Mouse (Mus musculus) lung, embryonic 14.5 days (tissue): Measurements from ENCODE around the gene Sox5. TPM values are rescaled to one million over a fixed set of nuclear protein-coding genes. Genes with fewer than 3 reads are reported as not detected.

Experiments used
- ATAC-seq: fragments of 200-750 bp; cut with Nextera tagmentation; 2 replicates; pipeline ENCODE4 v1.8.0; 2017; ENCODE audit warnings: mild to moderate bottlenecking, moderate TSS enrichment, moderate library complexity; ENCODE audit not compliant: insufficient read depth
- DNase-seq: peaks from one replicate; pipeline ENCODE4 v3.0.0-alpha.2; 2015
- H3K27ac ChIP-seq: fragments of 300-500 bp; sonication (generic); 2 replicates; pipeline ENCODE4 v1.5.1; 2014; ENCODE audit warnings: low read depth, mild to moderate bottlenecking, moderate library complexity
- H3K27me3 ChIP-seq: fragments of 300-500 bp; sonication (generic); 2 replicates; pipeline ENCODE4 v1.6.1; 2014; ENCODE audit warnings: low read length, control low read depth; ENCODE audit not compliant: insufficient read depth
- H3K36me3 ChIP-seq: fragments of 300-500 bp; sonication (generic); 2 replicates; pipeline ENCODE4 v1.6.1; 2014; ENCODE audit warnings: control low read depth; ENCODE audit not compliant: insufficient read depth
- H3K4me1 ChIP-seq: fragments of 300-500 bp; sonication (generic); 2 replicates; pipeline ENCODE4 v1.6.1; 2014; ENCODE audit warnings: antibody characterized with exemption, control low read depth; ENCODE audit not compliant: insufficient read depth
- H3K4me2 ChIP-seq: fragments of 300-500 bp; sonication (generic); 2 replicates; pipeline ENCODE4 v1.6.1; 2014; ENCODE audit warnings: mild to moderate bottlenecking
- H3K4me3 ChIP-seq: fragments of 300-500 bp; sonication (generic); 2 replicates; pipeline ENCODE4 v1.5.1; 2014; ENCODE audit warnings: low read depth, low read length
- H3K9ac ChIP-seq: fragments of 300-500 bp; sonication (generic); 2 replicates; pipeline ENCODE4 v1.6.1; 2014
- H3K9me3 ChIP-seq: fragments of 300-500 bp; sonication (generic); 2 replicates; pipeline ENCODE4 v1.6.1; 2016; ENCODE audit warnings: low read depth, low read length, control low read depth
- CTCF ChIP-seq: IDR thresholded peaks from 2 replicates; pipeline ENCODE4 v1.5.1; 2016; ENCODE audit warnings: antibody characterized with exemption, low read depth
- WGBS: fragments of 180-500 bp; shearing (Covaris S2); extraction: QIAGEN DNeasy Blood & Tissue Kit; methylation state at CpG from one replicate; pipeline ENCODE4 v1.1.7; 2014; 5-methylcytosine and 5-hydroxymethylcytosine counted together
- polyA plus RNA-seq: library from polyadenylated mRNA; unstranded; fragments of >200 nt; fragmentation: Nextera tagmentation; extraction: Ambion mirVana; gene quantifications from 2 replicates; pipeline ENCODE4 v1.2.1, GENCODE M21; 2014

Sox5 gene
- polyA plus RNA-seq, 1 experiment from 2014 or later: 21.3 TPM

DNA sequence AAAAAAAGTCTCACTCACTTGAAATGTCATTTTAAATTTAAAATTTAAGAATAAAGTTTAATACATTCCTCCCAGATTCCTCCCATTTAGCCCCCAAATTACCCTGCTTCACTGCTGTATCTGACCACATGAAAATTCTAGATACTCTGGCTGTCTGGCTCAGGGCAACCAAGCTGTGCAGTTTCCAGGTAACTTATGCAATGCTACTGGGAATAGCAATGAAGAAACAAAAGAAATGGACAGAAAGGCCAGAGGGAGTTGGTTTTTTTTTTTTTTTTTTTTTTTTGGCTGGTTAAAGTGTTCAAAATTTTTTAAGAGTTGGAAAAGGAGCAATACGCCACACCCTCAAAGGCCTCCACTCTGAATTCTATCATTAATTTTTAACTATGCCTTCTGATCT lies 73.8 kb downstream of the Sox5 start:
- 88% methylated on average over 1 of the region's 1 CpGs for WGBS
- Histone ChIP-seq H3K9ac (no peak overlapping the region), H3K4me1 (peaks cover 4% of the 10 kb centered on the region; the same call in 1 of the 2 replicates), H3K36me3 (no peaks in the 10 kb centered on the region), H3K4me3 (no peak overlapping the region), H3K27me3 (no peaks in the 10 kb centered on the region), H3K4me2 (no peak overlapping the region), H3K9me3 (0 out of 2 replicates have a peak, but pooled peaks cover 2% of the 10 kb centered on the region), H3K27ac (no peak overlapping the region)
- no peak for TF ChIP-seq CTCF
- DNase-seq: no peak
- no peak for ATAC-seq

DNA sequence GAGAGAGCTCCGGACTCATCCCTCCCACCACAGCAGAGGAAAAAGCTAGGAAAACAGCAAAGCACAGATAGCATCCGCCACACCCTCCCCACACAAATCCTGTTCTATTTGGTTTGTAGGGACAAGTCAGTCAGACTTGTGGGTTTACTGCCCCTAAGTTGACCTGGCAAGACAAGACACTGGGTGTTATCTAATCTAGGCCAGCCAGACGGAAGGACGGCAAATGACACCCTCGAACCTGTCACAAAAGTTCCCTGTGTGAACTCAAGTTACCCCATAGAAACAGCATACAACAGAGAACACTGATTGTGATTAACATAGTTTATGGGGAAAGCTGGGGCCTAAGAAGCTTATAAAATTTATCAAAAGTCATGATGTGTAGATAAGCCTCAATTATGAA lies 76.8 kb downstream of the Sox5 start:
- Histone ChIP-seq H3K27me3 (no peaks in the 10 kb centered on the region), H3K4me2 (no peak overlapping the region), H3K27ac (no peak overlapping the region), H3K9me3 (0 out of 2 replicates have a peak, but pooled peaks cover 2% of the 10 kb centered on the region), H3K9ac (no peak overlapping the region), H3K4me1 (no peaks in the 10 kb centered on the region), H3K4me3 (no peak overlapping the region), H3K36me3 (no peaks in the 10 kb centered on the region)
- ATAC-seq: no peak
- DNase-seq: no peak
- WGBS: 56% methylated on average over 5 of the region's 5 CpGs
- TF ChIP-seq CTCF: no peak

DNA sequence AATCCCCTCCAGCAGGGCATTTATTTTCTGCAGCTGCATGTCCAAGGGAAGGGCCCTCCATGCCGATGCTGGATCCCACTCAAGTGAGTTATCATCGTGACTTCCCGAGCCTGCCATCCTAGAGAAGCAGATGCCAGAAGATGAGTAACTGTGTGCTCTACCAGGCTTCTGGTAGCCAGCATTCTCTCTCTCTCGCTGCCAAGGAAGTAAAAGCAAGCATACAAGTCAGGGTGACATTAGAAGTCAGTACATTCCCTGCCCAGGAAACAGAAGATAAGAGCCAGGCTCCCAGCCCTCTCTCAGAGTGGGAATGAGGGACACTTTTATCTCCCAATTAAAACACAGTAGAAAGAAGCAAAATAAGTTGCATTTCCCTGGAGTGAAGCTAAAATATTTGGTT lies 86.1 kb downstream of the Sox5 start:
- Histone ChIP-seq H3K4me1 (0 out of 2 replicates have a peak, but pooled peaks cover 3% of the 10 kb centered on the region), H3K4me2 (no peak overlapping the region), H3K9me3 (no peaks in the 10 kb centered on the region), H3K4me3 (no peak overlapping the region), H3K27me3 (no peaks in the 10 kb centered on the region), H3K9ac (no peak overlapping the region), H3K36me3 (no peaks in the 10 kb centered on the region), H3K27ac (no peak overlapping the region)
- no peak for TF ChIP-seq CTCF
- no peak for ATAC-seq
- no peak for DNase-seq
- WGBS: 47% methylated on average over 4 of the region's 4 CpGs

DNA sequence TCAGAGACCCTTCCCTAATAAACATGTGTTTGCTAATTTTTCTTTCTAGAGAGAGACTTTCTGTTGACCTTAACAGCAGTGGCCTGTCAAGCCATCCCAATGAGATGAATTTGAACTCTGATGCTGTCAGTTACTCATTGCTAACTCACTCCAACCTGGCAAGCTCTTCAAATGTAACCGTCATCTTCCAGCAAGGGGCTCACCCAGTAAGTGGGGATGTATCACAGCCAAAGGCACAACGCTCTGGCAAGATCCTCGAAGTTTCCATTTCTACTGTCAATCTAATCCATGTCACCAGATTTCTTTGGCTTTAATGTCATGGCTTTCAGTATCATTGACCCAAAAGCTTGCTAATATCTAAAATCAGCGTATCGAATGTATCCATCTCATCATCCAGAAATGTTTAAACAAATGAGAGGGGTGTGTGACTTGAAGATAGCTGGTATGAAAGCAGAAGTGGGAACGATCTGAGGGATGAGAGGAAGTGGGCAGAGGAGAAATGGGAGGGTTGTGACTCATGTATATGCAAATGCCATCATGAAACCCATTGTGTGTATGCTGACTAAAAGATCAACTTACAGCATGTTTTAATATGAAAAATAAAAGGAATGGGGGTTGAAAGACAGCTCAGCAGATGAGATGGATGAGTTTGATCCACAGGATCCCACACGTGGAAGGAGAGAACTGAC lies 88.4 kb downstream of the Sox5 start:
- 78% methylated on average over 7 of the region's 7 CpGs for WGBS
- TF ChIP-seq CTCF: no peak
- H3K27me3 ChIP-seq: no peaks in the 10 kb centered on the region

DNA sequence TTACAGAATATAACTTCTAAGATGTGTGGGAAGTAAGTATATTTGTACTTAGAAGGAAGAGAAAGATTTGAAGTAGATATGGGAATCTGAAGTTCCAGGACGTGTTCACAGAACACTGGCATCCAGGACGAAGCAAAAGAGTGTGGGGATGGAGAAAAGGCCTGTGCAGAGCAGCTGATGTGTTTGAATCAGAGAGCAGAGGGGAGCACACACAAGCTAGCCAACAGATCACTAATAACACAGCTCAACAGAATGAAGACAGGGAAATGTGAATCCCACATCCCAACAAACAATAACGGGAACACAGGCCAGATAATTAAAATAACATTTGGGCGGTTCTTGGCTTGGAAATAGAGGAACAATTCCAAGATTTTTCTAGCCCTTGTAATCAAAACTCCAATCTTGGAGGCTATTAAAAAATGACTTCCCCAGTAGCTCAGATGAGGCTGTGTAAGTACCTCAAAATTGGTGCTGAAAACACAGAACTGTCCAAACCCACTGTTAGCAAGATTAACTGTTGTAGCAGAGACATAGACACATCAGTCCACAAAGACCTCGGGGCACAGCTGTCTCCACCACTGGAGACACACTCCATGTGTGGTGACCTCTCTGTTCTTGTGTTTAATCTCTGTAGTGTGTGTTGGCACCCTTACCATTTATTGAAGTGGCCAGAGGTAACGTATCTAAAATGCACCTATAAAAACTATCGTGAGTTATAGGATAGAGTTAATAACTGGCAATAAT lies 90.3 kb downstream of the Sox5 start:
- WGBS: 57% methylated on average over 7 of the region's 7 CpGs

More for the DNA sequence above, 88.4 kb downstream of the Sox5 start:
- DNase-seq: no peak
- H3K4me3 ChIP-seq: no peak overlapping the region
- no peak overlapping the region for H3K9ac ChIP-seq
- H3K4me1 ChIP-seq: 0 out of 2 replicates have a peak, but pooled peaks cover 3% of the 10 kb centered on the region
- no peaks in the 10 kb centered on the region for H3K9me3 ChIP-seq
- ATAC-seq: no peak
- H3K27ac ChIP-seq: no peak overlapping the region
- no peaks in the 10 kb centered on the region for H3K36me3 ChIP-seq
- H3K4me2 ChIP-seq: no peak overlapping the region

DNA sequence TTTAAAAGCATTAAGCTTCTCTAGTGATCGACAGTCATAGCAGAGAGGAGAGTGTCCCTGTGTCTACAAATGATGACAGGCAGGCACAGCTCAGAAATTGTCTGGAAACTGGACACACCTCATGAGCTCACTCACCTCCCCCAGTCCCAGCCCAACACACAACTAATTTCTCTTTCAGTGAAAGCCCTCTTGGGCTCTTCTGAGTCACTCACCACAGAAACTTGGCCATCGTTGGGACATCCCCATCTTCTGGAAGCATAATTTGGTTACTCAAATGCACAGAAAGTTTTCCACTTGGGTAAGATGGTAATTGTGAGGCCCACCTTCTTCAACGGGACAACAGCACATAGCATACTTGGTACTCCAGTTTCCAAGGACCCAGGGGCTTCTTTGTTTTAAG lies 92.7 kb downstream of the Sox5 start:
- Histone ChIP-seq H3K4me1 (0 out of 2 replicates have a peak, but pooled peaks cover 3% of the 10 kb centered on the region), H3K4me2 (no peak overlapping the region), H3K9ac (no peak overlapping the region), H3K4me3 (no peak overlapping the region), H3K27me3 (no peaks in the 10 kb centered on the region), H3K9me3 (no peaks in the 10 kb centered on the region), H3K27ac (no peak overlapping the region), H3K36me3 (no peaks in the 10 kb centered on the region; the same call in 1 of the 2 replicates)
- WGBS: 85% methylated on average over 3 of the region's 3 CpGs
- no peak for ATAC-seq
- no peak for TF ChIP-seq CTCF
- no peak for DNase-seq

More for the DNA sequence above, 90.3 kb downstream of the Sox5 start:
- H3K9me3 ChIP-seq: no peaks in the 10 kb centered on the region
- H3K36me3 ChIP-seq: no peaks in the 10 kb centered on the region
- no peak overlapping the region for H3K4me2 ChIP-seq
- no peak overlapping the region; the same call in 1 of the 2 replicates for H3K27ac ChIP-seq
- no peaks in the 10 kb centered on the region for H3K27me3 ChIP-seq
- H3K4me3 ChIP-seq: no peak overlapping the region
- DNase-seq: peak; percentile 62
- 0 out of 2 replicates have a peak, but pooled peaks cover 3% of the 10 kb centered on the region for H3K4me1 ChIP-seq
- no peak for TF ChIP-seq CTCF
- peak; percentile 52; the same call in 1 of the 2 replicates for ATAC-seq
- no peak overlapping the region for H3K9ac ChIP-seq

DNA sequence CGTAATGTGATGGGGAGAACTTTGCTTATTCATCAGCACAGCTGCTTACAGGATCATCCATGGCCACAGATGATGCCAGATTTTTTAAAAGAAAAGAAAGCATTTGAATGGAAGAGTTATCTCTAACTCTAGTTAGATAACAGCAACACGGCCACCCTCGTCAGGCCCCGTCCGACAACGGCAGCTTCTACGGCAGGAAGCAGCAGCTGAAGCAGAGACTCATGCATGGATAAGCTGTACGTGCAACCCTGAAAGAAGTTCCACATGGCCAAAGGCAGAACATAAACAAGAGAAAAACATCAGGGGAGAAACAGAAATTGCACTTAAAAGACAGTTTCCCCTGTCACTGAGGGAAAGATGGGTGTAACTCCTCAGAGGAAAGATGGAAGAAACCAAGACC lies 94.1 kb downstream of the Sox5 start:
- H3K4me2 ChIP-seq: peak overlapping the region; percentile 20; the same call in 1 of the 2 replicates
- TF ChIP-seq CTCF: no peak
- 41% methylated on average over 8 of the region's 8 CpGs for WGBS
- 0 out of 2 replicates have a peak, but pooled peaks cover 3% of the 10 kb centered on the region for H3K4me1 ChIP-seq
- DNase-seq (peak; percentile 53), ATAC-seq (no peak)
- no peaks in the 10 kb centered on the region for H3K27me3 ChIP-seq
- no peak overlapping the region for H3K27ac ChIP-seq
- no peak overlapping the region for H3K9ac ChIP-seq
- H3K36me3 ChIP-seq: no peaks in the 10 kb centered on the region; the same call in 1 of the 2 replicates
- H3K9me3 ChIP-seq: no peaks in the 10 kb centered on the region
- no peak overlapping the region for H3K4me3 ChIP-seq
